Mouse (Mus musculus) hematopoietic stem cell, adult 5-6 weeks (primary cell): ENCODE measurements at regions not wholly inside any gene's neighbourhood (a gene's known extent, or its start where the extent isn't known, plus 50 kb on each side); places are given as distances from the start of the nearest gene placed in this dataset.

Source experiments
- ATAC-seq, 2 experiments: fragments of 125-278 bp in 1 of 2; replicated peaks in 1 of 2; 2 replicates each; pipeline ENCODE4 v1.8.0; 2016 to 2017; ENCODE audit warnings: inconsistent platforms in 2 of 2, mild to moderate bottlenecking in 2 of 2, moderate number of reproducible peaks in 2 of 2, low read depth in 1 of 2, moderate TSS enrichment in 1 of 2; ENCODE audit not compliant: low FRiP score in 2 of 2, poor library complexity in 2 of 2, severe bottlenecking in 2 of 2, insufficient read depth in 1 of 2, low TSS enrichment in 1 of 2

GRCm38 (mm10) chr5:102393941-102394340, 87.2 kb upstream of the Arhgap24 start:
- no peak for ATAC-seq

- ATAC-seq = no peak
Observed at GRCm38 (mm10) chr5:102395608-102396146, 85.5 kb upstream of the Arhgap24 start.

- no peak for ATAC-seq
Observed at GRCm38 (mm10) chr5:102399006-102399405, 82.2 kb upstream of the Arhgap24 start.

GRCm38 (mm10) chr5:102417642-102418041, 63.5 kb upstream of the Arhgap24 start:
- ATAC-seq = no peak

GRCm38 (mm10) chr5:102419089-102419488, 62.1 kb upstream of the Arhgap24 start:
- peak; percentile 42 to 53; a peak in 1 of 4 replicates for ATAC-seq

GRCm38 (mm10) chr5:102424636-102425242, 56.5 kb upstream of the Arhgap24 start:
- peak in 1 of 2 experiments; percentile 21; a peak in 1 of 4 replicates for ATAC-seq

- no peak for ATAC-seq
Observed at GRCm38 (mm10) chr5:102428310-102428709, 52.9 kb upstream of the Arhgap24 start.
